Mouse (Mus musculus) layer of hippocampus, adult 2 months (tissue): ENCODE results near the gene Nemp1. TPM values are rescaled to one million over a fixed set of nuclear protein-coding genes. Genes with fewer than 3 reads are reported as not detected.

ENCODE experiments used
- DNase-seq, 2 experiments: peaks; one replicate each; pipeline ENCODE4 v3.0.0; 2022; ENCODE audit warnings: low spot score in 2 of 2
- H3K27ac ChIP-seq: fragments of 200-600 bp; 2 replicates; pipeline ENCODE4 v1.8.1; 2022
- H3K4me3 ChIP-seq: fragments of 200-600 bp; 2 replicates; pipeline ENCODE4 v1.8.1; 2022; ENCODE audit warnings: mild to moderate bottlenecking
- CTCF ChIP-seq: fragments of 200-600 bp; conservative IDR thresholded peaks from 2 replicates; pipeline ENCODE4 v1.8.1; 2022; ENCODE audit warnings: antibody characterized with exemption, mild to moderate bottlenecking, moderate library complexity
- total RNA-seq, 2 experiments: library from RNA; stranded (reverse); gene quantifications; 2 replicates each; pipeline ENCODE4 v1.2.3; 2021

Gene Nemp1
- total RNA-seq, 2 experiments from 2014 or later, result 5.8 to 6.8 TPM

DNA sequence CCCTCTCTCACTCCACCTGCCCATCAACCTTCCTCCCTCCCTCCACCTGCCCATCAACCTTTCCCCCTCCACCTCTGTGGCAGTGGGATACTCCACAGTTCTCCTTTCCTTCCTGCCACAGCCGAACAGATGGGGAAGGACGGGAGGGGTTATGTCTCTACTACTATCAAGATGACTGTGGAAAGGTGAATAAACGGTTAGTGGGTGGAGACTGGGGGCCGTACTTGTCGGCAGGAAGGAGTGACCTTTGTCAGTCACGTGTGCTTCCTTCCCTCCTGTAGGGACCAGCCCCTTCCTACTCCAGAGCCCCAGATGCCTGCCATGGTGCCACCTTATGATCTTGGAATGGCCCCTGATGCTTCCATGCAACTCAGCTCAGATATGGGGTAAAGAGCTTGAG lies 8.6 kb upstream of the Nemp1 start:
- no peak for TF ChIP-seq CTCF
- Histone ChIP-seq H3K27ac (no peak overlapping the region), H3K4me3 (no peak overlapping the region)
- no peak for DNase-seq

DNA sequence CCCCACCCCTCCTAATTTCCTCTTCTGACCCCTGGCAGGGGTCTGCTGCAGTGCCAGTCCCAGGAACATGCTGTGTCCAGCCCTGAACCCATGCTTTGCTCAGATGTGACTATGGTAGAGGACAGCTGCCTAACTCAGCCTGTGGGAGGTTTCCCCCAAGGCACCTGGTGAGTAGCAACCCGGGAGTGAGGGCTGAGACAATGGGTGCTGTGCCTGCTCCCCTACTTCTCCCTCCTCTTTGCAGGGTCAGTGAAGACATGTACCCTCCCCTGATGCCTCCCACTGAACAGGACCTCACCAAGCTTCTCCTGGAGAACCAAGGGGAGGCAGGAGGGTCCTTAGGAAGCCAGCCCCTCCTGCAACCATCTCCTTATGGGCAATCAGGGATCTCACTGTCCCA lies 7.2 kb upstream of the Nemp1 start:
- Histone ChIP-seq H3K4me3 (no peak overlapping the region), H3K27ac (no peak overlapping the region)
- DNase-seq, result no peak
- no peak for TF ChIP-seq CTCF

DNA sequence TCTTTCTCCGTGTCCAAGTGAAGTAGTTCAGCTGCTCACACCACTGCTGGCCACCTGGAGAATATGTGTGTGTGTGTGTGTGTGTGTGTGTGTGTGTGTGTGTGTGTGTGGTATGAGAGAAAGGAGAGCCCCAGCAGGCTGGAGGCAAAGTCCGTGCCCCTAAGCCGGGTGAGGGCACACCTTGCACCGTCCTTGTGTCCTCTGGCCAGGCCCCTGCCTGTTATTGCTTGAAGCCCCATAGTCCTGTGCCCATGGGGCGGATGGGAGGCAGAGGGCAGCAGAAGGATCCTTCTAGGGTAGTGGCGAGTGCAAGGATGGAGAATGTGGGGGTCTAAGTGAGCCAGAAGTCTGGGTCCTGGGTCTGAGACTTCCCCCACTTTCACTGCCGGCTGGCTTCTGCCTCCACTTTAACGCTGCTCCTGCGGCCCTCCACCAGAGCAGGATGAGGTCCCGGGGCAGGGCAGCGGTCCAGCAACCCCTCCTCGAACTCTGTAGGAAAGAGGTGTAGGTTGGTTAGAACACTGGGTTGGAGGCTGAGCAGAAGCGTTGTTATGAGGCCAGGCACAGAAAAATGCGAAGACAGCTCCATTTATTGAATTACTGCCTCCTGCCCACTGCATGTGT lies 5.3 kb upstream of the Nemp1 start:
- Histone ChIP-seq H3K27ac (peak overlapping the region; percentile 99), H3K4me3 (peak overlapping the region; percentile 85)
- TF ChIP-seq CTCF, result no peak
- no peak for DNase-seq

DNA sequence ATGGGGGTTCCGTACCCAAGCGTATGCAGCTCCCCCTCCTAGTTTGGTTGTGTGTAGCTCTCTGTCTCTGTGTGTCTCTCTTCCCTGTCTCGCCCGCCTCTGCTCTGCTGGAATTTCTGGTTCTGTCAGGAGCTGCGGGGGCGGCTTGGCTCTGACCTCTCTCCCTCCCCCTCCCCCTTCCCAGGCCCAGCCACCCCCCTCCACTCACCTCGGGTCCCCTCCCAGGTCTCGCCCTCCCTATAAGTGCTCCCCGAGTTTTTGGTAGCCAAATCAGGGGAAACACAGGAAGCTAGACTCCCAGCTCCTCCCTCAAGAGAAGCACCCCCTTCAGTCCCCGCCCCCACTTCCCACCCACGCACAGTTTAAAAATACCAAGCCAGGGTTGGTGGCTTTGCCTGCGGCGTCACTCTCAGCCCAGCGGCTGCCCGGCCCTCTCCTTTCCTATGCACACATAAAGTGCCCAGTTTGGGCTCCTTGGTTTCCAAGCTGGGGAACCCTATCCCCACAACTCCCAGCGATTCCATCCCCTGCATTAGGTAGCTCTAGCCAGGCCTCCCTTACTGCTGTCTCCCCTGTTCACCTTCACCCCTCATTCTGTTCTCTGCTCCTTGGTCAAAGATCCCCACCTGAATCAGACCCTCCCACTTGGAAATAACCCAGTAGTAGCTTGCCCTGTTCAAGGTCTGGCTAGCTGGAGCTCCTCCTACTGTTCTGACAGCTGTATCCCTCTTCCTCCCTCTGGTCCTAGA lies 4.6 kb upstream of the Nemp1 start:
- Histone ChIP-seq H3K4me3 (peak overlapping the region; percentile 85), H3K27ac (peak overlapping the region; percentile 99)
- TF ChIP-seq CTCF, result no peak
- peak in 1 of 2 experiments; percentile 45 for DNase-seq

DNA sequence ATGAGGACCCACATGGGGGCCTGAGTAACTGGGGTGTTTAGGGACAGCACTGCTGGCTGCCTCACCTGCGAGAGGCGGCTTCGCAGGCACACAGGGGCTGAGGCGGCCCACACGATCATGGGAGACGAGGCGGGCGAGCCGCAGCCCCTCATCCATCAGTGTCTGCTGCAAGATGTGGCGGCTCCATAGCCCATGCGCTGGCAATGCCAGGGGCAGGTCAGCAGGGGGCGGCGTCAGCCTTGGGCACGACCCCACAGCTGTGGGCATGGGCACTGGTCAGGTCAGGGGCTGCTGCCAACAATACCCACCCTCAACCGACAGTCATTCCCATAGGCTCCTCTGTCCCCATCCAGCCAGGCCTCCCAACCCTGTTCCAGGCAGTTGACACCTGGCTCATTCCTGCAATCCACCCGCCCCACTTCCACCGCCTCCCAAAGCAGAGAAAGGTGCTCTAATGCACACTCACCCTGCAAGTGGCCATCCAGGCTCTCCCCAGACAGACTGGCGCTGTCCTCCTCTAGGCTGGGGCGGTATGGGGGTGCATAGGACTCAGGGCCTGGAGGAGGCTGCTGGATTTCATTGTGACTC lies 3.9 kb upstream of the Nemp1 start:
- no peak for DNase-seq
- Histone ChIP-seq H3K27ac (peak overlapping the region; percentile 99), H3K4me3 (peak overlapping the region; percentile 85)
- TF ChIP-seq CTCF, result peak; percentile 57

DNA sequence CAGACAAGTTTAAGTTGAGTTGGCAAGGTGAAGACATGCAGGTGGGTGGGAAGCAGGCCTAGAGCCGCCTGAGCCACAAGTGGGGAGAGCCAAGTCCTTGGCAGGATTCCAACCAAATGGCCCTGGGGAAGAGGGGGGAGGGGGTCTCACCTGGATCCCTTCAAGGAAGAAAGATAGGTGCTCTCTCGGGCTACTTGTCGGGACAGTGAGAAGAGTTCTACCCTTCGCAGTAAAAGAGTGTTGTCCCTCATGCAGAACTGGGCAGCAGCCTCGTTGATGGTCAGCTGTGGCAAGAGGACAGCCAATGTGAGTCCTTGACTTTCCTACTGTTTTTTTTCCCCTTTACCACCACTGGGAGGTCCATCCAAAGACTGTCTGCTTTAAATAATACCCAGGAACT lies 3.1 kb upstream of the Nemp1 start:
- TF ChIP-seq CTCF, result no peak
- no peak for DNase-seq
- H3K27ac ChIP-seq, result peak overlapping the region; percentile 99
- peak overlapping the region; percentile 85; the same call in 1 of the 2 replicates for H3K4me3 ChIP-seq

DNA sequence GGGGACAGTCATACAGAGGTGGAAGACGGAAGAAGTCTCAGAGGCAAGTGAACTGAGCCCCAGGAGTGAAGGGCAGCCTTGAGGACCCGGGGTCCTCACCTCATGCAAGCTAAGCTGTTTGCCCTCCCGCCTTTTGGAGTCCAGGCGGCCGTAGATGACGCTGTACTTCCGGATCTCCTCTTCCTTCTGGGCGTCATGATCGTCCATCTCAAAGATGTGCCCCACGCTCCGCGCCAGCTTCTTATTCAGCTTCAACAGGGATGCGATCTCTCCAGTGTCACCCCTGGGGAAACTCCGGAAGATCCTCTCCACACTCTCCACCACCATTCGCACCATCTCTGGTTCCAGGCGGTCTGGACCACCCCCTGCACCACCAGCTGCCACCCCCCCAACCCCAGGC lies 2.5 kb upstream of the Nemp1 start:
- peak overlapping the region; percentile 99 for H3K27ac ChIP-seq
- H3K4me3 ChIP-seq, result peak overlapping the region; percentile 85
- TF ChIP-seq CTCF, result no peak
- no peak for DNase-seq

DNA sequence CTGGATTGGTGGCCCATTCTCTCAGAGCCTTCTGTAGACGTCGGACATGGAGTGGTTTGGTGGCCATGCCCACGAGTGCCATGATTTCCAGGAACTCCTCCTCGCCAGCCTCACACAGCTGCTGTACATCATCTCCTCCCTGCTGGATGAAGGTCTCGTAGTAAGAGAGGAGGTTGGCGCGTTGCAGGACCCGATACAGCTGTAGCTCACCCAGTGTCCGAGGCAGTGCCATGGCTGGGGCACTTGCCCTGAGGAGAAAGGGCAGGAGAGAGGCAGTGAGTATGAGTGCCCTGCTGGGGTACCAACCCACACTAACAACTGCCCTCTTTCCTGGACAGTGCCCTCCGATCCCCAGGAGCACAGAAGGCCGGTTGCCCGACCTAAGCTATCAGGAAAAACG lies 1.8 kb upstream of the Nemp1 start:
- Histone ChIP-seq H3K27ac (peak overlapping the region; percentile 99), H3K4me3 (peak overlapping the region; percentile 85)
- DNase-seq, result no peak
- no peak for TF ChIP-seq CTCF

DNA sequence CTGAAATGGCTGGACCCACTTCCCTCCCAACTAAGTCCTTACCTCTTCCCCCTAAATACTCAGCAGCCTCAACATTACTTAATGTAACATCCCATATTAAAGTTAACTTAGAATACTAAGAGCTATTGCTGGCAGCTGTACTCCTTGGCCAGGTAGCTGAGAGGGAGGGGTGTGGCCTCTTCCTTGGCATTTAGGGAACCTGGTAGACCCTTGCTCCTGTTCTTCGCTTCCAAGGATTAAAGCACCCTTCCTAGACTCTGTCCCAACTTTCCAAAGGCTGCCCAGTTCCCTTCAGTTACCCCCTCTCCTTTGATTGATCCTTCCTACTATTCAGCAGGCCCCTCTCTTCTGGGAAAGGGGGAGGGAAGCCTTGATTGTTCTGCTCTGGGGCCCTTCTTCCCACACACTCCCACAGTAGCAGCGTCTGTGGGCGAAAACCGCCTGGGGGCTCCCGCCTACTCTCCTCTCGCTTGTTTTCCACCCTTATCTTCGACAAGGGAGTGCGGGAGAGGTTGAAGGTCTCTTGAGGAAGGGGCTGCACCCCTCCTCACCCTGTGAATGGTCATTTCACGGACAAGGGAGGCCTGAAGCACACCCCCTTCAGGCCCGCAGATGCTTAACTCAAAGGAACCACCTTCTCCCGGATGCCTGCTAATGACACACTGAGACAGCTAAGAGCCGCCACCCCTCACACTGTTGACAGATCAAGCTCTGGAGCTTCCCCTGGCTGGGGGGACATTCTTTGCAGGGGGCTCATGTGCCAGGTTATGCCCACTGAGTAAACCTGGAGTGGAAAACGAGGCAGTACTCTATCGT lies 1.1 kb upstream of the Nemp1 start:
- no peak for DNase-seq
- peak; percentile 21 for TF ChIP-seq CTCF
- Histone ChIP-seq H3K27ac (peak overlapping the region; percentile 99), H3K4me3 (peak overlapping the region; percentile 85)

DNA sequence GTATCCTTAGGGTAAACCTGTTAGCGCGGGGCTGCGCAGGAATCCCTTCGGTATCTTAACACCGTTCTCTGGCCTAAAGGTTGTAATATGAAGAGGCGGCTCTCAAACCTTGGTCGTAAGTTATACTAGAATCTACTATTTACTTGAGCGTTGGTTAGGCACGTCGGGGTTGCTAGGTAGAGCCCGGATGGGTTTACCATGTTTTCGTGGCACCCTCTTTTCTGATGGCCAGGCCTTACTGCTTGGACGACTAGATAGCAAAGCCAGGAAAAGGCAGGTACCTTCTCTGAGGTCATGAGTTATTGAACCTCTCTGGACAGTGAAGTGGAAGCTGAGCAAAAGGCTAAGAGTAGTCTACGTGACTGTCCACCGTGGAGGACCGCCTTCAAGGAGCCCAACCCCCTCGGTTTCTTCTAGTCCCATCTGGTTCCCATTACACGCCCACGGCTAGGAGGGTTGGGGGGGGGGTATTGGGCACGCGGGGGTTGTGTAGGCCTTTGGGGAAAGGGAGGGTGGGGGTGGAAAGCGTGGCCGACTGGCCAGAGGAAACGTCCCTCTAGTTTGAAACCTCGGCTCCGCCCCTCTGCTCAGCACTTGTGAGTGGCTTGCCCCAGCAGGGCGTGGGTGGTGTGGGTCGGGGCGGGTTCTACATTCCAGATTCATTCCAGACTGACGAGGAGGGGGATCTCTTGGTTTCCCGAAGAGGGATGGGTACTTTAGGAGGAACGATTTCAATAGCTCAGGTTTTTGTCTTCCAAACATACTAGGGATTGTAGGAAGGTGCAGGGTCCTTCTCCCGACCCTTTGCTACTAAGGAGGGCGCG lies 780 bp downstream of the Nemp1 start:
- TF ChIP-seq CTCF, result no peak
- DNase-seq, result peak; percentile 68 to 77
- peak overlapping the region; percentile 99 for H3K27ac ChIP-seq
- H3K4me3 ChIP-seq, result peak overlapping the region; percentile 85

DNA sequence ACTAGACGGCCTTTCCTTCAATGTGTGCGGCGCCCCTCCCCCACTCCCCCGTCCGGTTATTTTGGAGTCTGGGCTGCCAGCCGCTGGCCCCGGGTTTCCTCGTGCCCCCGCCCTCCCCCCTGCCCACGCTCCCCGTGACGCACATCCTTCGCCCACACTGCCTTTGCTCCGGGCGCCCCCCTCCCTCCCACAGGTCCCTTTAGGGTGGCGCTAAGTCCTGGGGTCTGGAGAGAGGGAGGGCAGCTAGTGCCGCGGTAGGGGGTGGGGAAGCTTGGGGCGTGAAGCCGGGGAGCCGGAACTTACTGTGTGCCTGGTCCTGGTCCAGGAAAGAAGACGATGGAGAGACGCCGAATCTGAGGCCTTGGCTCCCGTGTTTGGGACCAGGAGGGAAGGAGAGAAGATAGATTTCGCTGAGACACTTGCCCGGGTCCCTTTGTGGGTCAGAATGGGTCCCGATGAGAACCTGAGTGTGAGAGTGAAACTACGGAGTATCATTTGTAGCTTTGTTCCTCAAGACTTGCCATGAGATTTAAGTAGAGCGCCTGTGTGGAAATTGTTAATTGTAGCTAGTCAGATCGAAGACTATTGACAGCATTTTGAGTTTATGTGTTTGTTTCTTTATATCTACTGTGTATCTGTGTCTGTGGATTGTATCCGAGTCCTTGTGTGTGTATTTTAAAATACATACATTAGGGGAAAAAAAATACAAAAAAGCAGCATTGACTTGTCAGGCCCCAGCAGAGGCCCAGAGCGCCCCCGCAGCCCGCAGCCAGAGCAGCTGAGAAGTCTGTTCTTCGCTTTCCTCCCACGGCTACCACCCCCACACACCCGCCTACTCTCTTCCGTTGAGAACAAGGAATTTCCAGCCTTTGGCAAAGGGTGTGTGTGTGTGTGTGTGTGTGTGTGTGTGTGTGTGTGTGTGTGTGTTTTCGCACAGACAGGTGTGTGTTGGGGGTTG lies 1.7 kb downstream of the Nemp1 start, which contains the start of gene Nab2:
TSS of gene Nab2 (minus strand) at position 476 of the 958 bp plus-strand sequence.
- Histone ChIP-seq H3K27ac (peak within 1 kb of the TSS; percentile 99), H3K4me3 (peak within 1 kb of the TSS; percentile 85)
- peak; percentile 21; the same call in 1 of the 2 replicates for TF ChIP-seq CTCF
- DNase-seq, result peak; percentile 73 to 76
